Mouse (Mus musculus): ENCODE data around the gene Ugt1a1. TPM values are rescaled to one million over a fixed set of nuclear protein-coding genes. Genes with fewer than 3 reads are reported as not detected.

Gene Ugt1a1
- polyA plus RNA-seq, 1 experiment: 31.7 TPM

GRCm38 (mm10) chr1:88235046-88235893 is 23.5 kb downstream of the Ugt1a1 start:
- no peak overlapping the region for H3K27ac ChIP-seq (ENCODE audit: insufficient read depth, low read depth, low read length)
- TF ChIP-seq CTCF (conservative IDR thresholded peaks at IDR 0.05; ENCODE audit: insufficient read depth, insufficient read length, low read depth, low read length) (no peak), POLR2A (IDR thresholded peaks at IDR 0.05; ENCODE audit: low read depth, low read length) (no peak)
- DNase-seq: no peak
- no peak overlapping the region for H3K4me3 ChIP-seq (ENCODE audit: insufficient read depth, low read depth, low read length)
- H3K4me1 ChIP-seq (ENCODE audit: control insufficient read depth, insufficient read depth, low read length): no peaks in the 10 kb centered on the region
- no peaks in the 10 kb centered on the region for H3K36me3 ChIP-seq (ENCODE audit: control insufficient read depth, insufficient read depth, low read length)
- H3K27me3 ChIP-seq (replicated peaks; ENCODE audit: control insufficient read depth, insufficient read depth, low read length): no peaks in the 10 kb centered on the region
- 60% methylated on average over 11 of the region's 11 CpGs for WGBS

DNA sequence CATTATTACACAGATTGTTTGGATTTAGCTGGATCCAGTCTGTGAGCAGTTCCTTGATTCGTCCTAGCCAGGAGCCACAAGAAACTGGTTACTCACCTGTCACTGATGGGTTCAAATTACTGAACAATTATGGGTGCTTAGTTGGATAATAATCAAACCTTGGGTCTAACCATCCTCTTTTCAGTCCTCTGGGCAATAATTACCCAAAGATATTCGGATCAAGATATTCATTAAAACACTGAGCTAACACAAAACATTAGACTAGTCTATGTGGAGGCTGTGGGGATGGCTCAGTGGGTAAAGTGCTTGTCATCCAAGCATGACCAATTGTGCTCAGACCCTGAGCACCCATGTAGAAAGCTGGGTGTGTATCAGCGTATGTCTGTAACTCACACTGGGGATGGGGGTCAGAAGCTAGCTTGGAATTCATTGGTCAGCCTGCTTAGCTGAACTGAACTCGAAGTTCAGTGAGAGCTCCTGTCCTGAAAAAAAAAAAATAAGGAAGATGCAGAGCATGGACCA is 24.2 kb downstream of the Ugt1a1 start:
- peak; percentile 89 for DNase-seq
- Histone ChIP-seq H3K27me3 (replicated peaks; ENCODE audit: control insufficient read depth, insufficient read depth, low read length) (no peaks in the 10 kb centered on the region), H3K4me1 (ENCODE audit: control insufficient read depth, insufficient read depth, low read length) (no peaks in the 10 kb centered on the region), H3K4me3 (ENCODE audit: insufficient read depth, low read depth, low read length) (no peak overlapping the region), H3K27ac (ENCODE audit: insufficient read depth, low read depth, low read length) (no peak overlapping the region), H3K36me3 (ENCODE audit: control insufficient read depth, insufficient read depth, low read length) (no peaks in the 10 kb centered on the region)
- 37% methylated on average over 4 of the region's 4 CpGs for WGBS
- TF ChIP-seq CTCF (conservative IDR thresholded peaks at IDR 0.05; ENCODE audit: insufficient read depth, insufficient read length, low read depth, low read length) (no peak), POLR2A (IDR thresholded peaks at IDR 0.05; ENCODE audit: low read depth, low read length) (no peak)

- WGBS: 70% methylated on average over 5 of the region's 5 CpGs
- no peak for DNase-seq
These were observed 25.6 kb downstream of the Ugt1a1 start for GRCm38 (mm10) chr1:88237311-88237710.

DNA sequence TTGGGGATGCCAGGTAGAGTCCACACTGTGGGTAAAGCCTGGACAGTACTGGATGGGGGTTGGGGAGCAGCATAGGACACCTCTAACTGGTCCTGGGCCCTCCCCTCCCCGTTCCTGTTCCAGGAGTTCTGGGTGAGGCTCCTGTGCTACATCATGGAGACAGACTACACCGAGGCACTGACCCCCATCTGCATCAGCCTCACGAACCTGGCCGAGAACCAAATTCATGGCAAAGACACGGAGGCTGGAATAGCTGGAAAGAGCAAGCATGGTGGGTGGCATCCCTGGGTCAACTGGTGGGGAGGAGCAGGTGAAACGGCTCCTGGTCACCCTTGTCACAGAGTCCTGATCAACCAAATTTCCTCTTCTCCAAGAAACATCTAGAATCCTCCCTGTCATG is 27.0 kb downstream of the Ugt1a1 start:
- TF ChIP-seq POLR2A (IDR thresholded peaks at IDR 0.05; ENCODE audit: low read depth, low read length) (no peak), CTCF (conservative IDR thresholded peaks at IDR 0.05; ENCODE audit: insufficient read depth, insufficient read length, low read depth, low read length) (no peak)
- Histone ChIP-seq H3K27me3 (replicated peaks; ENCODE audit: control insufficient read depth, insufficient read depth, low read length) (no peaks in the 10 kb centered on the region), H3K4me1 (ENCODE audit: control insufficient read depth, insufficient read depth, low read length) (no peaks in the 10 kb centered on the region), H3K4me3 (ENCODE audit: insufficient read depth, low read depth, low read length) (no peak overlapping the region), H3K36me3 (ENCODE audit: control insufficient read depth, insufficient read depth, low read length) (no peaks in the 10 kb centered on the region), H3K27ac (ENCODE audit: insufficient read depth, low read depth, low read length) (no peak overlapping the region)
- 68% methylated on average over 6 of the region's 6 CpGs for WGBS
- no peak for DNase-seq

More at GRCm38 (mm10) chr1:88237311-88237710, 25.6 kb downstream of the Ugt1a1 start:
- Histone ChIP-seq H3K4me1 (ENCODE audit: control insufficient read depth, insufficient read depth, low read length) (no peaks in the 10 kb centered on the region), H3K27me3 (replicated peaks; ENCODE audit: control insufficient read depth, insufficient read depth, low read length) (no peaks in the 10 kb centered on the region), H3K27ac (ENCODE audit: insufficient read depth, low read depth, low read length) (no peak overlapping the region), H3K4me3 (ENCODE audit: insufficient read depth, low read depth, low read length) (no peak overlapping the region), H3K36me3 (ENCODE audit: control insufficient read depth, insufficient read depth, low read length) (no peaks in the 10 kb centered on the region)
- no peak for TF ChIP-seq POLR2A (IDR thresholded peaks at IDR 0.05; ENCODE audit: low read depth, low read length)

DNA sequence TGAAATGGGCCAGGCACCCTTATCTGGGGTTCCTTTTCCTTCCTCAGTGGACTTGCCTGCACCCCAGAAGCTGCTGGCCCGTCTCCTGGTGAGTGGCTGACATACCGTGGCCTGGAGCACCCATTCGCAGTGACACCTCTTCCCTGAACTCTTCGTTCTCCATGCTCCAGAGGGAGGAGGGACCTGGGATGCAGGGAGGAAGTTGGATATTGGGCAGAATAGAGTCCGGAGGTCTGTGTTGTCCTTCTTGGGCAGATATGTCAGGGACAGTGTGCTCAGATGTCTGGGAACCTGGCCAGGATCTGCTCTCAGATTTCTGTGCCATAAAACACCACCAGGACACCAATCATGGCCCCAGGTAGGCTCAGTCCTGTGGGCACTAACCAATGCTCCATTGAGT is 28.3 kb downstream of the Ugt1a1 start:
- H3K27me3 ChIP-seq (replicated peaks; ENCODE audit: control insufficient read depth, insufficient read depth, low read length): no peaks in the 10 kb centered on the region
- DNase-seq: no peak

GRCm38 (mm10) chr1:88240579-88240978 is 28.8 kb downstream of the Ugt1a1 start:
- WGBS: 67% methylated on average over 4 of the region's 4 CpGs
- TF ChIP-seq CTCF (conservative IDR thresholded peaks at IDR 0.05; ENCODE audit: insufficient read depth, insufficient read length, low read depth, low read length): no peak
- TF ChIP-seq POLR2A (IDR thresholded peaks at IDR 0.05; ENCODE audit: low read depth, low read length): no peak
- no peak for DNase-seq

More for the DNA sequence above, 28.3 kb downstream of the Ugt1a1 start:
- WGBS: 74% methylated on average over 5 of the region's 5 CpGs
- Histone ChIP-seq H3K4me3 (ENCODE audit: insufficient read depth, low read depth, low read length) (no peak overlapping the region), H3K36me3 (ENCODE audit: control insufficient read depth, insufficient read depth, low read length) (no peaks in the 10 kb centered on the region), H3K27ac (ENCODE audit: insufficient read depth, low read depth, low read length) (no peak overlapping the region), H3K4me1 (ENCODE audit: control insufficient read depth, insufficient read depth, low read length) (no peaks in the 10 kb centered on the region)
- TF ChIP-seq POLR2A (IDR thresholded peaks at IDR 0.05; ENCODE audit: low read depth, low read length) (no peak), CTCF (conservative IDR thresholded peaks at IDR 0.05; ENCODE audit: insufficient read depth, insufficient read length, low read depth, low read length) (no peak)

DNA sequence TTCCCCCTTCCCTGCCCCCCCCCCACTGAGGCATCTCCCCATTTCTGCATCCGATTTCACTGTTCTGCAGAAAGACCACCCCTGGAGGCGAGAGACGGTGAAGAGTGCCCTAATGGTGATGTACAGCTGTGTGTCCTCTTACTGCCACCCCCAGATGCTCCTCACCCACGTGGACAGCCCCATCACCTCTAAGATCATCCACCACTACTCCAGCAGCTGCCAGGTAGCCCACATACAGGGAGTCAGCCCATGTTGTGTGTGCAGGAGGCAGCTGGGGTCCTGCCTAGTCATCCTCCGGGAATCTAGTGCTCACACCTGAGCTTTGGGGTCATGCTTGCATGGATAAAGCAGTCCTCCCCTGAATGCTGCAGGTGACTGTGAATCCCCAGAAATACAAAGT is 32.1 kb downstream of the Ugt1a1 start:
- Histone ChIP-seq H3K27me3 (replicated peaks; ENCODE audit: control insufficient read depth, insufficient read depth, low read length) (no peaks in the 10 kb centered on the region), H3K27ac (ENCODE audit: insufficient read depth, low read depth, low read length) (no peak overlapping the region), H3K36me3 (ENCODE audit: control insufficient read depth, insufficient read depth, low read length) (no peaks in the 10 kb centered on the region), H3K4me1 (ENCODE audit: control insufficient read depth, insufficient read depth, low read length) (no peaks in the 10 kb centered on the region), H3K4me3 (ENCODE audit: insufficient read depth, low read depth, low read length) (no peak overlapping the region)
- WGBS: 65% methylated on average over 5 of the region's 5 CpGs
- TF ChIP-seq POLR2A (IDR thresholded peaks at IDR 0.05; ENCODE audit: low read depth, low read length): no peak
- no peak for TF ChIP-seq CTCF (conservative IDR thresholded peaks at IDR 0.05; ENCODE audit: insufficient read depth, insufficient read length, low read depth, low read length)
- no peak for DNase-seq

More at GRCm38 (mm10) chr1:88240579-88240978, 28.8 kb downstream of the Ugt1a1 start:
- Histone ChIP-seq H3K27ac (ENCODE audit: insufficient read depth, low read depth, low read length) (no peak overlapping the region), H3K27me3 (replicated peaks; ENCODE audit: control insufficient read depth, insufficient read depth, low read length) (no peaks in the 10 kb centered on the region), H3K4me3 (ENCODE audit: insufficient read depth, low read depth, low read length) (no peak overlapping the region), H3K4me1 (ENCODE audit: control insufficient read depth, insufficient read depth, low read length) (no peaks in the 10 kb centered on the region), H3K36me3 (ENCODE audit: control insufficient read depth, insufficient read depth, low read length) (no peaks in the 10 kb centered on the region)
